Mouse (Mus musculus) kidney, embryonic 16.5 days (tissue): Measurements from ENCODE around the gene Snx10. TPM values are rescaled to one million over a fixed set of nuclear protein-coding genes. Genes with fewer than 3 reads are reported as not detected.

Experiments used
- ATAC-seq: fragments of 200-750 bp; cut with Nextera tagmentation; 2 replicates; pipeline ENCODE4 v1.8.0; 2017; ENCODE audit warnings: moderate TSS enrichment; ENCODE audit not compliant: low FRiP score, low TSS enrichment
- H3K27ac ChIP-seq: fragments of 300-500 bp; sonication (generic); 2 replicates; pipeline ENCODE4 v1.5.1; 2014; ENCODE audit warnings: low read length
- H3K27me3 ChIP-seq: fragments of 300-500 bp; sonication (generic); 2 replicates; pipeline ENCODE4 v1.6.1; 2014; ENCODE audit warnings: low read length, control low read depth, mixed read lengths; ENCODE audit not compliant: insufficient read depth
- H3K36me3 ChIP-seq: fragments of 300-500 bp; sonication (generic); 2 replicates; pipeline ENCODE4 v1.6.1; 2014; ENCODE audit warnings: low read length, control low read depth, mixed read lengths; ENCODE audit not compliant: insufficient read depth
- H3K4me1 ChIP-seq: fragments of 300-500 bp; sonication (generic); 2 replicates; pipeline ENCODE4 v1.6.1; 2014; ENCODE audit warnings: low read length, control low read depth, mixed read lengths; ENCODE audit not compliant: insufficient read depth
- H3K4me2 ChIP-seq: fragments of 300-500 bp; sonication (generic); replicated peaks from 2 replicates; pipeline ENCODE4 v1.6.1; 2014; ENCODE audit warnings: low read depth, low read length
- H3K4me3 ChIP-seq: fragments of 300-500 bp; sonication (generic); 2 replicates; pipeline ENCODE4 v1.5.1; 2014; ENCODE audit warnings: mild to moderate bottlenecking, low read length
- H3K9ac ChIP-seq: fragments of 300-500 bp; sonication (generic); replicated peaks from 2 replicates; pipeline ENCODE4 v1.6.1; 2014; ENCODE audit warnings: low read length
- H3K9me3 ChIP-seq: fragments of 300-500 bp; sonication (generic); 2 replicates; pipeline ENCODE4 v1.6.1; 2016; ENCODE audit warnings: low read length, control low read depth
- WGBS: fragments of 180-500 bp; shearing (Covaris S2); extraction: QIAGEN DNeasy Blood & Tissue Kit; methylation state at CpG from one replicate; pipeline ENCODE4 v1.1.7; 2014; 5-methylcytosine and 5-hydroxymethylcytosine counted together
- polyA plus RNA-seq: library from polyadenylated mRNA; unstranded; fragments of >200 nt; fragmentation: Nextera tagmentation; extraction: Ambion mirVana; gene quantifications from 2 replicates; pipeline ENCODE4 v1.2.1, GENCODE M21; 2015

Gene Snx10
- polyA plus RNA-seq, 1 experiment from 2014 or later = 16.1 TPM

GRCm38 (mm10) chr6:51544118-51544681, 20.5 kb downstream of the Snx10 start:
- WGBS = 53% methylated on average over 7 of the region's 7 CpGs
- Histone ChIP-seq H3K4me2 (no peak overlapping the region), H3K27ac (no peak overlapping the region), H3K36me3 (no peaks in the 10 kb centered on the region), H3K4me1 (peaks cover 8% of the 10 kb centered on the region; the same call in 1 of the 2 replicates), H3K9me3 (0 out of 2 replicates have a peak, but pooled peaks cover 2% of the 10 kb centered on the region), H3K9ac (no peak overlapping the region), H3K4me3 (no peak overlapping the region), H3K27me3 (no peaks in the 10 kb centered on the region)
- no peak for ATAC-seq

DNA sequence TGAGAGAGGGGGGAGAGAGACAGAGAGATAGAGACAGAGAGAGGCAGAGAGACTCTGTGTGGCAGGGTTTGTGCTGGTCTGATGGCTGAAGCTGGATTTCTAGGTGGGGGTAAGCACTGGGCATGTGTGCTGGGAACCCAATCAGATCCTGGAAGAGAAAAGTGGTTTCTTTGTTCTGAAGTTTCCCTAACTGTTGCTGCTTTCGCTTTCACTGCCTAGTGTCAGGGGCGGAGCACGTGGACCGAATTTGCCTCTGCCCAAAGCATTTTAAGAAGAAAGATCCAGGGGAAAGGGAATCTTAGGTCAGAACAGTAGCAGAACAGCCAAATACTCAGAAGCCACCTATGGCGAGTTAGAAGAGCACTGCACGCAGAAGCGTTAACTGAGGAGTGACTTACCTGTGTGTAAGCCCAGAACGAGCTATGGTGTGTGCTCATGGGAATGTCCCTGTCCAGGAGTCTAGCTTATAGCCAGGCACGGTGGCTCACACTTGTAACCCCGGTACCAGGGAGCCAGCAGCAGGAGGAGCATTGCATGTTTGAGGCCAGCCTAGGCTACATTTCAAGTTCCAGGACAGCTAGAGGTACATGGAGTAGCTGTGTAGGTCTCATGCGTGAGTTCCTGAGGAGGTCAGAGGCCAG, 21.6 kb downstream of the Snx10 start:
- 79% methylated on average over 11 of the region's 11 CpGs for WGBS

GRCm38 (mm10) chr6:51546085-51546484, 22.4 kb downstream of the Snx10 start:
- 0 out of 2 replicates have a peak, but pooled peaks cover 8% of the 10 kb centered on the region for H3K4me1 ChIP-seq
- H3K36me3 ChIP-seq = no peaks in the 10 kb centered on the region
- no peak overlapping the region for H3K27ac ChIP-seq
- no peak for ATAC-seq
- no peak overlapping the region for H3K9ac ChIP-seq
- H3K4me2 ChIP-seq = no peak overlapping the region
- H3K9me3 ChIP-seq = no peaks in the 10 kb centered on the region
- no peak overlapping the region for H3K4me3 ChIP-seq
- 92% methylated on average over 2 of the region's 2 CpGs for WGBS
- H3K27me3 ChIP-seq = no peaks in the 10 kb centered on the region

More for the DNA sequence above, 21.6 kb downstream of the Snx10 start:
- no peak for ATAC-seq
- H3K4me2 ChIP-seq = no peak overlapping the region
- H3K27me3 ChIP-seq = no peaks in the 10 kb centered on the region
- no peaks in the 10 kb centered on the region for H3K36me3 ChIP-seq
- H3K9ac ChIP-seq = 0 out of 2 replicates have a peak overlapping the region, but pooled peaks have one; percentile 22
- H3K4me3 ChIP-seq = no peak overlapping the region
- peaks cover 8% of the 10 kb centered on the region; the same call in 1 of the 2 replicates for H3K4me1 ChIP-seq
- H3K9me3 ChIP-seq = no peaks in the 10 kb centered on the region
- no peak overlapping the region for H3K27ac ChIP-seq

- no peak overlapping the region for H3K9ac ChIP-seq
- H3K4me3 ChIP-seq = no peak overlapping the region
- no peak for ATAC-seq
- no peaks in the 10 kb centered on the region for H3K9me3 ChIP-seq
- no peak overlapping the region for H3K4me2 ChIP-seq
- H3K27ac ChIP-seq = no peak overlapping the region
- H3K4me1 ChIP-seq = 0 out of 2 replicates have a peak, but pooled peaks cover 4% of the 10 kb centered on the region
- no peaks in the 10 kb centered on the region for H3K27me3 ChIP-seq
- WGBS = 68% methylated on average over 5 of the region's 5 CpGs
- no peaks in the 10 kb centered on the region for H3K36me3 ChIP-seq
Measured at GRCm38 (mm10) chr6:51548757-51549156, 25.1 kb downstream of the Snx10 start.

- Histone ChIP-seq H3K27ac (no peak overlapping the region), H3K36me3 (no peaks in the 10 kb centered on the region), H3K27me3 (no peaks in the 10 kb centered on the region), H3K9ac (no peak overlapping the region), H3K9me3 (no peaks in the 10 kb centered on the region), H3K4me1 (no peaks in the 10 kb centered on the region), H3K4me3 (no peak overlapping the region), H3K4me2 (no peak overlapping the region)
- WGBS = 85% methylated on average over 10 of the region's 10 CpGs
- no peak for ATAC-seq
Measured at GRCm38 (mm10) chr6:51551267-51551802, 27.6 kb downstream of the Snx10 start.

GRCm38 (mm10) chr6:51556562-51556961, 32.9 kb downstream of the Snx10 start:
- no peak for ATAC-seq
- 95% methylated on average over 7 of the region's 7 CpGs for WGBS
- no peak overlapping the region for H3K4me3 ChIP-seq

DNA sequence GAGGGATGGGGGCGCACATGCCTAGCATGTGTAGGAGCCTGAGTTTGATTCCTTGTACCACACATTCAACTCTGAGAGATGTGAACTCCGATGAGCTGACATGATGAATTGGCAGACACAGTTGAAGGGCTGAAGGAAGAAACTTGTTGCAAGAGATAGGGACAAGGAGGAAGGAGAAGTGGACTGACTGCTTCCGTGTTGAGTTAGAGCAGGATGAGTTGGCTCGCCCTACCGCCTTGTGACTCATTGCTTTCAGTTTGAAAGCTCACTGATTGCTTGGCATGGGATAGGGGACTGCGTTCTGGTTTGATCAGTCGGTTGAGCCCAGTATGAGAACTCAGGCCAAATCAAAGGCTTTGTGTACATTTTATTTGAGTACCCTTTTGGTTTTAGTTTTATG, 34.6 kb downstream of the Snx10 start:
- Histone ChIP-seq H3K27ac (no peak overlapping the region), H3K4me2 (no peak overlapping the region), H3K27me3 (no peaks in the 10 kb centered on the region), H3K9ac (no peak overlapping the region), H3K36me3 (no peaks in the 10 kb centered on the region), H3K4me1 (no peaks in the 10 kb centered on the region), H3K9me3 (no peaks in the 10 kb centered on the region), H3K4me3 (no peak overlapping the region)
- WGBS = 90% methylated on average over 7 of the region's 7 CpGs
- ATAC-seq = no peak

More at GRCm38 (mm10) chr6:51556562-51556961, 32.9 kb downstream of the Snx10 start:
- Histone ChIP-seq H3K27me3 (no peaks in the 10 kb centered on the region), H3K4me2 (no peak overlapping the region), H3K9me3 (no peaks in the 10 kb centered on the region), H3K9ac (no peak overlapping the region), H3K36me3 (no peaks in the 10 kb centered on the region), H3K4me1 (no peaks in the 10 kb centered on the region), H3K27ac (no peak overlapping the region)

DNA sequence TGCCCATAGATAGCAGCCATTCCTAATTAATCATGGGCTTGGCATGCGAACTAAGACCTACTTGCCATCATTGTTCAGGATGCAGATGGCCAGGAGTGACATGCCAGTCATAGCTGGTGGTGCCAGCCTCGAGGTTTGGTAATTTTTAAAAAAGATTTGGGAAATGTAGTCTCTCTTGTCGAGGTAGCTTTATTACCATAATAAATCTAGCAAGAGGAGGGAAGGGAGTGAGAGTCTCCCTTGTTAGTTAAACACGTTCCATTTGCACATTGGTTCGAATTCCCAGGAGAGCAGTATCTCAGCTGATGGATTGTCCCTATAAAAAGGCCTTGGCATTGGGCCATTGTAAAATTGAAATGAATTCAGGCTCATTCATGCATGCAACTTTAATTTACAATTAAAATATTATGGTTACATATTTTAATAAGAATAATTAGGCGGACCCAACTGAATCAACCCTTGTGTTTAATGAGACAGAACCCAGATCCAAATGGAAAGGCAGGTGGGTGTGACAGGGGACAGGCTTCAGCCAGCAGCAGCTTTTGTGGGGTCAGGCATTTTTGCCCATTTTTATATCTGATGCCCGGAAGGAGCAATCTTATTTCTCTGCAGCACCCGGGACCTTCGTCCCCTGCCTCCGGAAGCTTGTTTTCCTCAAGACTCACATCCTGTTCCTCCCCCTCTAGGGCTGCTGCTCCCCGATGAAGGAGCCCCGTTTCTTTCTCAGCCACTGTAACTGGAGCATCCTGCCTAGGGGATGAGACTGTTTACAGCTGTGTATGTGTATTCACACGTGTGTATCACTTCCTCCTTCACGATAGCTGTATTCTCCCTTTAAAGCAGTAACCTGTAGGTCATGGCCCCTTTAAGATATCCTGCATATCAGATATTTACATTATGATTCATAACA, 43.3 kb downstream of the Snx10 start:
- H3K4me3 ChIP-seq = 0 out of 2 replicates have a peak overlapping the region, but pooled peaks have one; percentile 8
- H3K4me1 ChIP-seq = peaks cover 18% of the 10 kb centered on the region; the same call in 1 of the 2 replicates
- WGBS = 15% methylated on average over 14 of the region's 14 CpGs
- H3K27ac ChIP-seq = 0 out of 2 replicates have a peak overlapping the region, but pooled peaks have one; percentile 38
- H3K9me3 ChIP-seq = no peaks in the 10 kb centered on the region
- H3K9ac ChIP-seq = no peak overlapping the region
- peak overlapping the region; percentile 40 for H3K4me2 ChIP-seq
- ATAC-seq = peak; percentile 73
- H3K36me3 ChIP-seq = no peaks in the 10 kb centered on the region
- no peaks in the 10 kb centered on the region for H3K27me3 ChIP-seq

DNA sequence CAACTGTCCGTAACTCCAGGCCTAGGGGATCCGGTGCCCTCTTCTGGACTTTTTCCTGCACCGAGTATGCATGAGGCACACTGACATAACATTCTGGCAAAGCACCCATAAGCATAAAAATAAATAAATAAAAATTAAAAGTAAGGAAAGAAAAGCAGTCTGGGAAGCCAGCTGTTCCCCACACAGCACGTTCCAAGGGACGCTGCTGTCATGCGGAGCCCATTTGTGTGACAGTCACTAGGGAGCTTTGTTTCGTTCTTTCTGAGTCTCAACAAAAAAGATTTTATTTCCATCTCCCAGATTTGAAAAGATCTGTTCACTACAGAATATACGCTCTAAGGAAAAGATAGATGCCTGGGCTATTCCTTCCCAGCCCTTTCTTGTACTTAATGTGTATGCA, 45.4 kb downstream of the Snx10 start:
- Histone ChIP-seq H3K9me3 (no peaks in the 10 kb centered on the region), H3K4me2 (no peak overlapping the region), H3K9ac (no peak overlapping the region), H3K27me3 (no peaks in the 10 kb centered on the region), H3K27ac (no peak overlapping the region), H3K4me3 (no peak overlapping the region), H3K4me1 (peaks cover 18% of the 10 kb centered on the region; the same call in 1 of the 2 replicates), H3K36me3 (no peaks in the 10 kb centered on the region)
- WGBS = 88% methylated on average over 8 of the region's 8 CpGs
- no peak for ATAC-seq
